Mouse (Mus musculus) stomach, postnatal 0 days (tissue): ENCODE measurements around the gene Palm.

ENCODE experiments used
- CTCF ChIP-seq: IDR thresholded peaks from 2 replicates; pipeline ENCODE4 v1.5.1; 2016; ENCODE audit warnings: antibody characterized with exemption, low read depth, mild to moderate bottlenecking, moderate library complexity
- EP300 ChIP-seq: optimal IDR thresholded peaks from 2 replicates; pipeline ENCODE3; 2016; ENCODE audit warnings: antibody characterized with exemption

DNA sequence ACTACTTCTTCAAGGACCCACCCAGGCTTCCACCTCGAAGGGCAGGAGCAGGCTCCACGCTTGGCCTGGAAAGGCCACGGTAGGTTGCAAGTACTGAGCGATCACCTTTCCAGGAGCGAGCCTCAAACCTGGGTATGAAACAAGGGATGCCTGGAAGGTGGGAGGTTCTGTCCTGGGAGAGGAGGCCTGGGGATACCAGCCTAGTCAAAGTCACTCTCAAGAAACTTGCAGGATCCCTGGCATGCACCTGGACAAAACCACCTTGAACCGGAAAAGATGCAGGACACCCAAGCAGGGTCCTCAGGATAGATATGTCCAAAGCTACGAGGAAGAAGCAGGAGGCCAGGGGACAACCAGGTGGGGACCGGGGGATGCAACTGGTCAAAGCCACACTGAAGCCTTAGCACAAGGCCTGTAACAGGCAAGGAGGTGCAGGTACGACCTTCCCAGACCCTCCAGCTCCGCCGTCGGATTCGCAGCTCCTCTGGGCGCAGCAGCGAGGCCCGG lies 27.3 kb upstream of the Palm start:
- no peak for TF ChIP-seq CTCF
- TF ChIP-seq EP300 = no peak
